ENCODE assay signal across 8 mouse cellular contexts in the genomic region with DNA sequence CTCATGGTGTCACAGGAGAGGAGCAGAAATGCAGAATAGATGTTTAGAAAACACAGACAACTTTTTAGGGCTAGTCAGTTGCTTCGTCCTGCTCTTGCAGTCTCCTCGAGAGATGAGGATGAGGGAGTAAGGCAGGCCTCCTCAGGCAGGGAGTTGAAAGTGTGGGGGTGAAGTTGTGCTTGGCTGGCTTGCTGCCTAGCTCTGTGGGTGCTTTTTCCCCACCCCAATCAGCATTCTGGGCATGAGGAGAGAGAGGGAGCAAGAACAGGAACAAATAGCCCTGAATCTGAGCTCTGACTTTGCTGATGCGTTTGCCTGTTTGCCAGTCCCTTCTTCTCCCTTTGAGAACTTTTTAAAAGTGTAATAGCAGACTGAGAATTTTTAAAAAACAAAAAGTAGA. TPM values are rescaled to one million over a fixed set of nuclear protein-coding genes. Genes with fewer than 3 reads are reported as not detected.
DNase-seq lines count a peak whose midpoint lies in the region; ATAC-seq and TF ChIP-seq lines count a peak whose summit lies in the region.

No protein-coding gene starts in this region.

- no peak overlapping the region for H3K4me3 ChIP-seq in lung, postnatal 0 days (ENCODE audit: low read depth, low read length)
- no peak overlapping the region for H3K4me3 ChIP-seq in hindbrain, embryonic 16.5 days (ENCODE audit: low read length)
- no peak overlapping the region for H3K4me3 ChIP-seq in liver, embryonic 12.5 days

- no peak overlapping the region for H3K27ac ChIP-seq in lung, postnatal 0 days (ENCODE audit: low read length)
- no peak overlapping the region; the same call in 1 of the 2 replicates for H3K27ac ChIP-seq in hindbrain, embryonic 16.5 days (ENCODE audit: low read depth, low read length)
- H3K27ac ChIP-seq in liver, embryonic 12.5 days = no peak overlapping the region

- TF ChIP-seq EP300 in lung, postnatal 0 days (IDR thresholded peaks at IDR 0.05) = no peak

- no peak overlapping the region for H3K9ac ChIP-seq in lung, postnatal 0 days (replicated peaks; ENCODE audit: low read depth)
- H3K9ac ChIP-seq in hindbrain, embryonic 16.5 days (ENCODE audit: low read depth, low read length) = no peak overlapping the region
- H3K9ac ChIP-seq in liver, embryonic 12.5 days = no peak overlapping the region

- 50% methylated on average over 3 of the region's 3 CpGs for WGBS in lung, postnatal 0 days
- 51% methylated on average over 3 of the region's 3 CpGs for WGBS in hindbrain, embryonic 16.5 days
- 58% methylated on average over 3 of the region's 3 CpGs for WGBS in liver, embryonic 12.5 days (ENCODE audit: insufficient replicate concordance)

- ATAC-seq in cerebellum, adult (ENCODE audit: insufficient number of reproducible peaks, low FRiP score, low TSS enrichment) = 0 out of 2 replicates have a peak, but pooled peaks have one; percentile 37
- no peak for ATAC-seq in lung, postnatal 0 days
- peak; percentile 66 for ATAC-seq in hindbrain, embryonic 16.5 days
- peak; percentile 31; the same call in 1 of the 2 replicates for ATAC-seq in megakaryocyte, adult 5-6 weeks (ENCODE audit: poor library complexity, severe bottlenecking)
- ATAC-seq in liver, embryonic 12.5 days = no peak

- H3K9me3 ChIP-seq in lung, postnatal 0 days (ENCODE audit: low read length) = no peaks in the 10 kb centered on the region
- no peaks in the 10 kb centered on the region for H3K9me3 ChIP-seq in hindbrain, embryonic 16.5 days (ENCODE audit: control insufficient read depth, low read length)
- H3K9me3 ChIP-seq in liver, embryonic 12.5 days (replicated peaks) = no peaks in the 10 kb centered on the region

- DNase-seq in cerebellum, adult 11 months = no peak
- peak; percentile 25 for DNase-seq in lung, postnatal 10 days
- no peak for DNase-seq in lung, postnatal 0 days (ENCODE audit: low spot score)
- DNase-seq in thymus, postnatal 25 days = no peak

- no peaks in the 10 kb centered on the region for H3K36me3 ChIP-seq in lung, postnatal 0 days (ENCODE audit: insufficient read depth, low read length)
- no peaks in the 10 kb centered on the region for H3K36me3 ChIP-seq in hindbrain, embryonic 16.5 days (ENCODE audit: control insufficient read depth, insufficient read depth, low read length)
- no peaks in the 10 kb centered on the region for H3K36me3 ChIP-seq in liver, embryonic 12.5 days

- H3K4me2 ChIP-seq in lung, postnatal 0 days (replicated peaks; ENCODE audit: low read depth, low read length) = no peak overlapping the region
- H3K4me2 ChIP-seq in hindbrain, embryonic 16.5 days (ENCODE audit: low read length) = 0 out of 2 replicates have a peak overlapping the region, but pooled peaks have one; percentile 12
- H3K4me2 ChIP-seq in liver, embryonic 12.5 days = no peak overlapping the region

- H3K27me3 ChIP-seq in lung, postnatal 0 days (replicated peaks; ENCODE audit: insufficient read depth, low read length) = no peaks in the 10 kb centered on the region
- no peaks in the 10 kb centered on the region for H3K27me3 ChIP-seq in hindbrain, embryonic 16.5 days (replicated peaks; ENCODE audit: control insufficient read depth, insufficient read depth, low read length)
- H3K27me3 ChIP-seq in liver, embryonic 12.5 days (replicated peaks) = no peaks in the 10 kb centered on the region

- no peak for TF ChIP-seq CTCF in lung, postnatal 0 days (IDR thresholded peaks at IDR 0.05)

- H3K4me1 ChIP-seq in lung, postnatal 0 days (ENCODE audit: insufficient read depth, low read depth, low read length) = peaks cover 10% of the 10 kb centered on the region; the same call in 1 of the 2 replicates
- H3K4me1 ChIP-seq in hindbrain, embryonic 16.5 days (ENCODE audit: control insufficient read depth, insufficient read depth, low read depth, low read length) = peaks cover 9% of the 10 kb centered on the region
- H3K4me1 ChIP-seq in liver, embryonic 12.5 days = peaks cover 56% of the 10 kb centered on the region

RNA-seq across cellular contexts. Expression of a gene that starts 14.5 kb away (rescaled TPM):
- 10.7 and 10.8 TPM in 2 replicates for polyA plus RNA-seq in lung, postnatal 0 days (2015; fragmentation: Nextera tagmentation; extraction: Ambion mirVana)
- 11.7 and 15.2 TPM in 2 replicates for polyA plus RNA-seq in hindbrain, embryonic 16.5 days (2015; fragmentation: Nextera tagmentation; extraction: Ambion mirVana)
- 67.3 and 78.2 TPM in 2 replicates for total RNA-seq in megakaryocyte, adult 5-6 weeks (2015)
- 39.8 and 51.0 TPM in 2 replicates for total RNA-seq in megakaryocyte, adult 5-6 weeks (2017)
- polyA plus RNA-seq in liver, embryonic 12.5 days (2016; fragmentation: Nextera tagmentation; extraction: Ambion mirVana) = 14.5 and 15.5 TPM in 2 replicates

RNA-seq across cellular contexts. Expression of a gene that starts 47.1 kb away (rescaled TPM):
- 137 and 148 TPM in 2 replicates for polyA plus RNA-seq in lung, postnatal 0 days (2015; fragmentation: Nextera tagmentation; extraction: Ambion mirVana)
- polyA plus RNA-seq in hindbrain, embryonic 16.5 days (2015; fragmentation: Nextera tagmentation; extraction: Ambion mirVana) = 51.6 and 51.7 TPM in 2 replicates
- 291 and 343 TPM in 2 replicates for total RNA-seq in megakaryocyte, adult 5-6 weeks (2015)
- total RNA-seq in megakaryocyte, adult 5-6 weeks (2017) = 336 and 397 TPM in 2 replicates
- polyA plus RNA-seq in liver, embryonic 12.5 days (2016; fragmentation: Nextera tagmentation; extraction: Ambion mirVana) = 77.1 and 78.9 TPM in 2 replicates

Comparison
In these comparisons a context has a peak if more than half of its experiments do, and no peak if none do; other contexts are left out.
1. ATAC-seq: peak in cerebellum, adult (single experiment), hindbrain, embryonic 16.5 days (single experiment) and megakaryocyte, adult 5-6 weeks (single experiment); none in lung, postnatal 0 days (single experiment) and liver, embryonic 12.5 days (single experiment).